Mouse (Mus musculus) cerebellum, adult 8-10 months (tissue): ENCODE data around the gene Fam47e.
A peak's percentile ranks its signal among the peaks of the same experiment; 100 is the strongest.
"Not testable (repeated sequence)": the region's sequence is repeated elsewhere in the genome, so short reads cannot be mapped to it uniquely, and the experiment has no call there.

ENCODE experiments used
- DNase-seq: peaks from one replicate; pipeline ENCODE4 v3.0.0; 2022

The Fam47e gene

GRCm38 (mm10) chr5:92554891-92555511 lies at the start of gene Fam47e:
TSS of gene Fam47e (plus strand) at chr5:92555069.
- no peak for DNase-seq

GRCm38 (mm10) chr5:92505402-92505865 lies 49.4 kb upstream of the Fam47e start:
- peak; percentile 97 for DNase-seq

- peak; percentile 39 for DNase-seq
Observed at GRCm38 (mm10) chr5:92506301-92506729, 48.6 kb upstream of the Fam47e start.

- no peak for DNase-seq
Observed at GRCm38 (mm10) chr5:92506733-92507132, 48.1 kb upstream of the Fam47e start, which contains the start of gene Scarb2. TSS of gene Scarb2 (minus strand) at chr5:92506833.

GRCm38 (mm10) chr5:92508853-92509252 lies 46.0 kb upstream of the Fam47e start:
- DNase-seq: no peak

- no peak for DNase-seq
Observed at GRCm38 (mm10) chr5:92511256-92511655, 43.6 kb upstream of the Fam47e start.

- no peak for DNase-seq
Observed at GRCm38 (mm10) chr5:92512066-92512465, 42.8 kb upstream of the Fam47e start.

- not testable (repeated sequence) for DNase-seq
Observed at GRCm38 (mm10) chr5:92521131-92521530, 33.7 kb upstream of the Fam47e start.

- no peak for DNase-seq
Observed at GRCm38 (mm10) chr5:92524821-92525258, 30.0 kb upstream of the Fam47e start.

- DNase-seq: no peak
Observed at GRCm38 (mm10) chr5:92539698-92540097, 15.2 kb upstream of the Fam47e start.

GRCm38 (mm10) chr5:92552611-92553010 lies 2.3 kb upstream of the Fam47e start:
- DNase-seq: no peak

- DNase-seq: no peak
Observed at GRCm38 (mm10) chr5:92553939-92554338, 930 bp upstream of the Fam47e start.

- no peak for DNase-seq
Observed at GRCm38 (mm10) chr5:92554443-92554842, 426 bp upstream of the Fam47e start.

GRCm38 (mm10) chr5:92555905-92556304 lies 1.0 kb downstream of the Fam47e start:
- no peak for DNase-seq

- no peak for DNase-seq
Observed at GRCm38 (mm10) chr5:92557508-92557907, 2.6 kb downstream of the Fam47e start.

GRCm38 (mm10) chr5:92560201-92560600 lies 5.3 kb downstream of the Fam47e start:
- DNase-seq: no peak

GRCm38 (mm10) chr5:92562002-92562401 lies 7.1 kb downstream of the Fam47e start:
- no peak for DNase-seq

GRCm38 (mm10) chr5:92571232-92571631 lies 16.4 kb downstream of the Fam47e start:
- DNase-seq: no peak

GRCm38 (mm10) chr5:92579559-92579958 lies 24.7 kb downstream of the Fam47e start:
- DNase-seq: no peak

GRCm38 (mm10) chr5:92585932-92586331 lies 31.1 kb downstream of the Fam47e start:
- no peak for DNase-seq

- no peak for DNase-seq
Observed at GRCm38 (mm10) chr5:92595026-92595425, 40.2 kb downstream of the Fam47e start.

- no peak for DNase-seq
Observed at GRCm38 (mm10) chr5:92596865-92597264, 42.0 kb downstream of the Fam47e start.

GRCm38 (mm10) chr5:92599030-92599429 lies 44.2 kb downstream of the Fam47e start:
- no peak for DNase-seq

GRCm38 (mm10) chr5:92602691-92603690 lies 48.1 kb downstream of the Fam47e start, which contains the start of gene Stbd1:
TSS of gene Stbd1 (plus strand) at chr5:92603041.
- DNase-seq: no peak
